Mouse (Mus musculus): Measurements from ENCODE around the gene Mpz.
"Not testable (repeated sequence)": the region's sequence is repeated elsewhere in the genome, so short reads cannot be mapped to it uniquely, and the experiment has no call there.

The Mpz gene

DNA sequence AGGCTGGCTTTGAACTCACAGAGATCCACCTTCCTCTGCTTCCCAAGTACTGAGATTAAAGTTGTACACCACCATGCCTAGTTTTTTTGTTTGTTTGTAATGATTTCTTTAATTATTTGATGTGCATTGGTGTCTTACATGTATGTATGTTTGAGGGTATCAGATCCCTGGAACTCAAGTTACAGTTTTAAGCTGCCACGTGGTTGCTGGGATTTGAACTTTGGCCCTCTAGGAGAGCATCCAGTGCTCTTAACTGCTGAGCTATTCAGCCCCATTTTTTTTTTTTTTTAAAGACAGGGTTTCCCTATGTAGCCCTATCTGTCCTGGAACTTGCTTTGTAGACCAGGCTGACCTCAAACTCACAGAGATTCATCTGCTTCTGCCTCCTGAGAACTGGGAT lies 19.5 kb upstream of the Mpz start:
- no peak for DNase-seq (ENCODE audit: low read depth)

- DNase-seq (ENCODE audit: low read depth): no peak
Measured at GRCm38 (mm10) chr1:171135600-171135999, 14.9 kb upstream of the Mpz start.

- not testable (repeated sequence) for DNase-seq (ENCODE audit: low read depth)
Measured at GRCm38 (mm10) chr1:171137486-171138155, 12.9 kb upstream of the Mpz start.

GRCm38 (mm10) chr1:171142981-171143380 lies 7.5 kb upstream of the Mpz start:
- DNase-seq (ENCODE audit: low read depth): not testable (repeated sequence)

DNA sequence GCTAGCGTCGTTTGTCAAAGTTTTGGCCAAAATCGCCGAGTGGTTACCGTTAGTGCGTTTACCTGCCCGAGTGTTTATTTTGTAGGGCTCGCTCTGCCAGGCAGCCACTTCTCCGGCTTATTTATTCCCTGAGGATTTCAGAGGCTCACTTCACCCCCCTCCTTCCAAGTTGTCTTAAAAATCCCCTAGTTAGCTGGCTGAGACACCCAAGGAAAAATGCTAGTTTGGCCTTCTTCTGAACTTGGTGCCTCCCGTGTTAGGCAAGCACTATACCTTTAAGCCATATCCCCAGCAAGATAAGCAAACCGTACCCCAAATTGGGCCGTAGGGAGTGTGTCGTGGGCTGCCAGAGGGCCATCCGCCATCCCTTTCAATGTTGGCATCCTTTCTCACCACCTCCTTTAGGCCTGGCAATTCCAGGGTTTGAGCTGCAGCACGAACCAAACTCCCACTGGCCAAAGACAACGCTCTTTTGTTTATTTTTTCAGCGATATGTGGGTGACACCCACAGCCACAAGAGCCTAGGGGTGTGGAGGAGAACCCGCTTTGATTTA lies 404 bp downstream of the Mpz start:
- no peak for DNase-seq (ENCODE audit: low read depth)

- DNase-seq (ENCODE audit: low read depth): no peak
Measured at GRCm38 (mm10) chr1:171151966-171152365, 1.5 kb downstream of the Mpz start.

DNA sequence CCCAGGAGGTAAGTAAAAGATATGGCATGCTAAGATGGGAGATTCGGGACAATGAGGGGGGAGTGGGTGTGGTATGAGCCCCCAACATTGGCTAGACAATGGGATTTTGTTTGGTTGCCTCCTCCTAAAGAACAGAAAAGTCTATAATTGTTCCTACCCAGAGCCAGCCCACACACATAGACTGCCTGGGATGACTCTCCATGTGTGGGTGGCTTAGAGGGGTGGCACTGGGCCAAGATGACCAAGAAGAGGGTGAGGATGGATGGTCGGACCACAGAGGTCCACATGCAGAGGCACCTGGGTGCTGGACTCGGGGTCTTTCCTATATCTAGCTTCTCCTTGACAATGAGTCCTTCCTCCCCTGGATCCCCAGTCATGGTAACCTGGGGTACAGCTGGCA lies 6.1 kb downstream of the Mpz start:
- DNase-seq (ENCODE audit: low read depth): no peak

DNA sequence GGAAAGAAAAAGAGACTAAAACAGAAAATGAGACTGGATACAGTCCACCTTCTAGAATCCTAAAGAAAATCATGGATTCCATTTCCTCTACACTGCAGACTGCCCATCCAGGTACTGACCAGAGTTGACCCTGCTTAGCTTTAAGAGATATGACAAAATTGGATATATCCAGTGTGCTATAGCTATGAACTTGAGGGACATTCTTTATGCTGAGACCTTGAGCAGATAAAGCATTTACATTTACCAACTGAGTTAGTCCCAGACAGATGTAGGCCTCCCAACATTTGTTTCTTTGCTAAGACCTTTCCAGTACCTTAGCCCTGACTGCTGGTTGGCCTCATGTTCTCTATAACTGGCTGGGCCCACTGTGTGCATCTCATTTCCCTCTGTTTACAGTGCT lies 7.5 kb downstream of the Mpz start:
- no peak for DNase-seq (ENCODE audit: low read depth)

GRCm38 (mm10) chr1:171159485-171159975 lies 9.0 kb downstream of the Mpz start:
- no peak for DNase-seq (ENCODE audit: low read depth)

DNA sequence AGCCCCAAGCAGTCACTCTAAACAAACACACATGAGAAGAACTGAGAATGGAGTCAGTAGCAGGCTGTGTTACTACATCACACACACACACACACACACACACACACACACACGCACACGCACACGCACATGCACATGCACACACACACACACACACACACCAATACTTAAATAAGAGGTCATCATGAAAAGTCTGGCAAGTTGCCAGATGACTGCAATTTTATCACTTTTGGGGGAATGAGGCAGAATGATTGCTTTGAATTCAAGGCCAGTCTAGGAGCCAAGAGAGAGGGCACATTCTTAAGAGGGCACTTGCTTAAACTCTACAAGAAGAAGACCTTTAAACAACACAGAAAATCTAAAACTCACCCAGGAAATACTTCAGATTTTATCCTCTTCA lies 12.0 kb downstream of the Mpz start:
- no peak for DNase-seq (ENCODE audit: low read depth)

- DNase-seq (ENCODE audit: low read depth): no peak
Measured at GRCm38 (mm10) chr1:171164258-171164657, 13.7 kb downstream of the Mpz start.

GRCm38 (mm10) chr1:171165629-171166345 lies 15.3 kb downstream of the Mpz start:
- DNase-seq (ENCODE audit: low read depth): no peak

GRCm38 (mm10) chr1:171168906-171169305 lies 18.4 kb downstream of the Mpz start:
- DNase-seq (ENCODE audit: low read depth): no peak

DNA sequence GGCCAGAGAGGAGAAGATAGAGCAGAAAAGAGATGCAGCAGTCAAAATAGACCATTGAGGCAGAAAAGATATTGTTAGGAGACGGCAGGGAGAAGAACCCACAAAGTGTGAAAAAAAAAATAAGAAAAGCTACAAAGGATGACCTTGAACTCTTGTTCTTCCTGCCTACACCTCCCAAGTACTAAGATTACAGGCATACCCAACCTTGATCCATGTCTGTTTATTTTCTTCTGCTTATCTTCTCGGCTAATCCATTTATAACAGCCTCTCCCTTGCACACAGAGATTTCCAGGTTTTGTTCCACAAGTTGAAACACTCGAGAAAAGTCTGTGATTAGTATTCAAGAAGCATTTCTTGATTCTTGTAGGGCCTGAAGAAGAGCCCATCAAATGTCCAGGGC lies 19.4 kb downstream of the Mpz start:
- DNase-seq (ENCODE audit: low read depth): no peak

- no peak for DNase-seq (ENCODE audit: low read depth)
Measured at GRCm38 (mm10) chr1:171171138-171171537, 20.6 kb downstream of the Mpz start.

DNA sequence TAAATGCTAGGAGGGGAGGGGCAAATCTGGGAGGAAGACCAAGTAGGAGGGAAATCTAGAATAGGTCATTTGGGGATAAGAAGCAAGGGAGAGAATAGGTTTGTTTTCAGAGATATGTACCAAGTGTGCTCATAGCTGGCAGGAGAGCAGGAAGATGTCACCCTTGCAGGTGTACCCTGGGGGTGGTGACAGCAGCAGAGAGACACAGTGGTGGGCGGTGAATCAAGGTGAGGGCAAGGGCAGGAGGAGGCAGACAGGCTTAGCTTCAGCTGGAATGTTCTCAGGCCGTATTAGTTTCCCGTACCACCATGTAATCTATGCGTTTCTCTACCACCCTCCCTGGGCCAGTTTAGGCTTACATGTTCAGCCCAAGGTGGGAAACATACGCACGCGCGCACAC lies 22.3 kb downstream of the Mpz start:
- no peak for DNase-seq (ENCODE audit: low read depth)

GRCm38 (mm10) chr1:171179487-171180171 lies 29.1 kb downstream of the Mpz start:
- no peak for DNase-seq (ENCODE audit: low read depth)

DNA sequence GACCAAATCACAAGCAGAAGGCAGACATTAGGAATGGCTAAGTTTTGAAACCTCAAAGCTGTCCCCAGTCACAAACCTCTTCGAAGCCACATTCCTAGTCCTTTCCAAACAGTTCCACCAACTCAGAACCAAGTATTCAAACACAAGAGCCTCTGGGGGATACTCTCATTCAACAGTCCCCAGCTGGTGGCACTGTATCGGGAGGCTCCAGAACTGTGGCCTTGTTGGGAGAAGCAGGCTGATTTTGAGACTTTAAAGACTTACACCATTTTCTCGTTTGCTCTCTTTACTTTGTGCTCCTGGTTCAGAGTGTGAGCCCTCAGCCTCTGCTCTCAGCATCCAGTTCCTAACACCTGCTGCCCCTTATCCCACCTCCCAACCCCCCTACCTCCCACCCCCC lies 32.5 kb downstream of the Mpz start:
- no peak for DNase-seq (ENCODE audit: low read depth)

GRCm38 (mm10) chr1:171183620-171184019 lies 33.1 kb downstream of the Mpz start:
- no peak for DNase-seq (ENCODE audit: low read depth)

DNA sequence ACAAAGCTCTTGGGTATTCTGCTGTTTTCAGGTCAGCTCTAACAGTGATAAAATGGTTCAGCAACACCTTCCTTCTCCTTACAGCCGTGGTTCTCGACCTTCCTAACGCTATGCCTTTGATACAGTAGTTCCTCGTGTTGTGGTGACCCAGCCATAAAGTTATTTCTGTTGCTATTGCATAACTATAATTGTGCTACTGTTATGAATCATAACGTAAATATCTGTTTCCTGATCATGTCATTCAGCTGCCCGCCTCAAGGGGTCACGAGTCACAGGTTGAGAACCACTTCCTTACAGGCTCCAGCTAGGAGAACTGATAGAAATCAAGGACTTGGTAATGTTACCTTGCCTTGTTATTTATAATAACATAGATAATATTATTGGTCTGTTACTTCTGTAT lies 33.8 kb downstream of the Mpz start:
- peak; percentile 50 for DNase-seq (ENCODE audit: low read depth)

GRCm38 (mm10) chr1:171185655-171186054 lies 35.1 kb downstream of the Mpz start:
- DNase-seq (ENCODE audit: low read depth): no peak

GRCm38 (mm10) chr1:171187851-171188700 lies 37.6 kb downstream of the Mpz start:
- DNase-seq (ENCODE audit: low read depth): no peak
